Mouse (Mus musculus): ENCODE data around the gene Camkmt. TPM values are rescaled to one million over a fixed set of nuclear protein-coding genes. Genes with fewer than 3 reads are reported as not detected.

The Camkmt gene
- total RNA-seq, 2 experiments from 2014 or later, result 10.9 to 12.3 TPM

- no peak for DNase-seq (ENCODE audit: low spot score in 2 of 2)
Observed at GRCm38 (mm10) chr17:85488601-85489487, 398.5 kb downstream of the Camkmt start.

GRCm38 (mm10) chr17:85489488-85489980 lies 399.2 kb downstream of the Camkmt start:
- no peak for DNase-seq (ENCODE audit: low spot score in 2 of 2)

GRCm38 (mm10) chr17:85491491-85491890 lies 401.1 kb downstream of the Camkmt start:
- DNase-seq (ENCODE audit: low spot score in 2 of 2), result no peak

GRCm38 (mm10) chr17:85493521-85493920 lies 403.2 kb downstream of the Camkmt start:
- no peak for DNase-seq (ENCODE audit: low spot score in 2 of 2)

GRCm38 (mm10) chr17:85495012-85495754 lies 404.8 kb downstream of the Camkmt start:
- DNase-seq (ENCODE audit: low spot score in 2 of 2), result no peak

GRCm38 (mm10) chr17:85495871-85496270 lies 405.5 kb downstream of the Camkmt start:
- DNase-seq (ENCODE audit: low spot score in 2 of 2), result no peak

- DNase-seq (ENCODE audit: low spot score in 2 of 2), result no peak
Observed at GRCm38 (mm10) chr17:85504888-85505287, 414.5 kb downstream of the Camkmt start.

- DNase-seq (ENCODE audit: low spot score in 2 of 2), result no peak
Observed at GRCm38 (mm10) chr17:85506206-85507088, 416.1 kb downstream of the Camkmt start.

GRCm38 (mm10) chr17:85507089-85507460 lies 416.7 kb downstream of the Camkmt start:
- no peak for DNase-seq (ENCODE audit: low spot score in 2 of 2)

Other genes with a start within 250 kb of the Camkmt start
- 100 to 1,000 TPM; 140 to 145 TPM for gene Ppm1b, start 133.8 kb upstream of the Camkmt start, total RNA-seq (2021)
- under 1 TPM; 0.16 to 0.19 TPM for gene Slc3a1, start 62.2 kb upstream of the Camkmt start, total RNA-seq (2021)
- 100 to 1,000 TPM; 397 to 410 TPM for gene Prepl, start 311 bp upstream of the Camkmt start, total RNA-seq (2021)

Data from left cerebral cortex, adult 18-20 months (tissue).